Mouse (Mus musculus): ENCODE results near the gene Dmrtc2.
"Not testable (repeated sequence)": the region's sequence is repeated elsewhere in the genome, so short reads cannot be mapped to it uniquely, and the experiment has no call there.

Dmrtc2 gene

GRCm38 (mm10) chr7:24869532-24870165 is at the start of gene Dmrtc2, which contains the start of gene Lypd4:
Gene Dmrtc2, plus strand, starts transcription at chr7:24870057.
Gene Lypd4, minus strand, starts transcription at chr7:24869941.
- DNase-seq (ENCODE audit: low spot score): no peak

- DNase-seq (ENCODE audit: low spot score): no peak
Measured at GRCm38 (mm10) chr7:24824452-24824851, 45.4 kb upstream of the Dmrtc2 start.

DNA sequence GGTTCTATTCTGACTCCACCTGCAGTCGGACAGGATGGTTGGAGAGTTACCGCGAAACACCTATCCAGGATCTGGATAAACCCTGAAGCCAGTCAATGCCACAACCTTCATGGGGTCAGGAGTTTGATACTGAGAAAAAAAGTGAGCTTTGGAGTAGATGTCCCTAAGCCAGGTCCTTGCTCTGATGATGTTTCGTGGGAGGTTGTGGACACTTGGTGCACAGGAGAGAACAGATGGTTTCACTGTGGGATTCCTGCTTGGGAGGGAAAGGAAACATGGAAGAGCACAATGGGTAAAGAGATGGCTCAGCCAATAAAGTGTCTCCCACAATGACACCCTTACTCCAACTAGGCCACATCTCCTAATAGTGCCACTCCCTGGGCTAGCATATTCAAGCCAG is 42.7 kb upstream of the Dmrtc2 start:
- DNase-seq (ENCODE audit: low spot score): no peak

DNA sequence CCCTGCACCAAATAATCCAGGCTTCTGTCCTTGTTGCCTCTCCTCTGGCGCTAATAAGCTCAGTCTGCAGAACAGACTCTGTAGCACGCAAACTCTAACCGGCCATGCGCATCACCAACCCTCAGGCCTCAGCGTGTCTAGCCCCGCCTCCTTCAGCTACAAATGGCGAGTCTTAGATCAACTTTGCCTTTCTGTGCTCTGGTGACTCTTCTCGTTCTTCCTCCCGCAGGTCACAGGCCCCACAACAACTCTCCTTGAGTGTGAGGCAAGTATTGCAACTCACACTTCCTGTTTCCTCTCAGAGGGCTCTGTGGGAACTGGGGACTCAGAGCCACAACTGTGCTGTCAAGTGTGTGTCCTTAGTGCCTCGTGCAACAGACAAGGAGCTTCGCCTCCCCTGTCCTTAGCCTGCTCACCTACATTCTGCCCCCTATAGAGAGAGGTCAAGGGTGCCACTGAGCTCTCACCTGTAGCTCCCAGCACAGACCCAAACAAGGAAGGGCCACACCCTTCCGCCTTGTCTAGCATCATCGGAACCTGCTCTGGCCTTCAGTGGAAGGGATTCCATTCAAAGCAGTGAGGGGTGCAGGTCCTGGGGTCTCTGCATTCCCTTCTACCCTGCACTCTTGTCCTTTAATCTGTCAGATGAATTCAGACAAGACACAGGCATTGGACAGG is 31.0 kb upstream of the Dmrtc2 start:
- DNase-seq (ENCODE audit: low spot score): not testable (repeated sequence)

DNA sequence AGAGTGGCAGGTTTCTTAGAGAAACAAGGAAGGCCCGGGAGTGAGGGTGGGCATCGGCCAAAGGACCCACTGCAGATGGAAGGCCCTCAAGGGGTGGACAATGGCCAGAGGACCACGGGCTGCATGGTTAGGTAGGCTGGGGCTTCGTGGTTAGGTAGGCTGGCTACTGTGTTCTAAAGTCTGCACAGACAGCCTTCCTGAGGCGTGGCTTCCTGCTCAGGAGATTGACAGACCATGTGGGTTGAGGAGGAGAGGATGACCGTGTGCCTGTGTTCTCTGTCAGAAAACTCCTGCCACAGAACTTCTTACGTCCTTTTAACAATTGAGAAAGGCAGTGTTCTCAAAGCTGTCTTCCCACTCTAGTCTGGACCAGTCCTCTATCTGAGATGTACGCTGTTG is 30.4 kb upstream of the Dmrtc2 start:
- DNase-seq (ENCODE audit: low spot score): no peak

DNA sequence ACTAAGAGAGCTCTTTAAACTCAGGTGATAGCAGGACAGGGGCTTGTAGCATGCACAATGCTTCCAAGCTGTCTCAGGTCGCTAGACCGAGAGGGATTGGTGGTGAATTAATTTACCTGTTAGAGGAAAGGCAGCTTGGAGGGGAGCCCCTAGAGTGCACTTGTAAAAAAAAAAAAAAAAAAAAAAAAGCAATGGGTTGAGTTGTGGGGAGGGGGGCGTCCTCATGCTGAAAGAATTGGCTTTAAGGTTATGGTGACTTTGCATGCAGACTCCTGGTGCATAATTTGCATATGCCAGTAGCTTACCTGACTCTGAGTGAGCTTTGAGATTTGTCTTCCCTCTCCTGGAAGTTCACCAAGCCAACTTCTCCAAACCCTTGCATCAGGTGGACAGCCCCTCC is 29.5 kb upstream of the Dmrtc2 start:
- DNase-seq (ENCODE audit: low spot score): no peak

DNA sequence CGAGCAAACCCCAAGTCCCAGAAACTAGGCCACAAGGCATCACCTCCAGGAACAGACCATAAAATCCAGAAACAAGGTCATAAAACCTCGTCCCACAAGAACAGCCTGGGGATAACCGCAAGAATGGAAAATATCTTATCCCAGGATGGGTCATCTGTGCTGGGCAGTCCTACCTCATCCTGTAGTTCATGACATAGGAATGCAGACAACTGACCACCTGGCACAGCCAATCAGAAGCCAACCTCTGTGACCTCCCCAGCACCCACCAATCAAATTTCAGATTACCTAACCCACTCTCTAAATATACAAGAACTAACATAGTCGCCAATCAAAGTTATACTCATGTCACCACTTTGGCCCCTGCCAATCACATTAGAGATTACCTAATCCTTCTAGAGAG is 28.8 kb upstream of the Dmrtc2 start:
- DNase-seq (ENCODE audit: low spot score): no peak

DNA sequence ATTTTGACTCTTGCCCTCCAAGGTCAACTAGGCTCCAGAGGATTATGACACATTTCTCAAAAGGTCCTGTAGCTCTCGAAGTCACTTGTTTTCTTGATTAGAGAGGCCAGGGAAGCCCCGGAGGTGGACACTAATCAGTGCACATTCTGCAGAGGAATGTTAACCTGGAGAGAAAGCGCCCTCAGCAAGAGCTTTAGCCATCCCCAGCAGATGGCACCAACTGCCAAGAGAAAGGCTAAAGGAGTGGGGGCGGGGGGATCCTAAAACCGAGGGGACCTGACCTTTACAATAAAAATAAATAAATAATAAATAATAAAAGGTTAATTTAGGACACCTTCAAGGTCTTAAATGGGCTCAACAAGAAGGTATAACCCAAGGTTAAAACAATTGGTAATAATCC is 25.7 kb upstream of the Dmrtc2 start:
- DNase-seq (ENCODE audit: low spot score): no peak

GRCm38 (mm10) chr7:24845181-24845580 is 24.7 kb upstream of the Dmrtc2 start:
- no peak for DNase-seq (ENCODE audit: low spot score)

DNA sequence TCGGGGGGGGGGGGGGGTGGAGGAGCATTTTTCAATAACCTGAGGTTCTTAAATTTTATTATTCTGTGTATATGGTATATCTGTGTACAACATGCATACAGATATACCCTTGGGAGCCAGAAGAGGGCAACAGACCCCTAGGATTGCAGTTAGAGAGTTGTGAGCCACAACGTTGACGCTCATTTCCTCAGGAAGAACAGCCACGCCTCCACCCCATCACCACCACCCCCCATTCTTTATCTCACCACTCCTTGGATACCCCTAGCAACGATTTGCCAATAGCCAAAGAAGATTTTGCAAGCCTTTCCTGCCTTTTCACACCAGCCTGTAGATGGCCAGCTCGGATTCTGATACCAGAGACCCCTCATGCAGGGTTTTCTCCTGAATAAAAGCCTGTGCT is 24.1 kb upstream of the Dmrtc2 start:
- DNase-seq (ENCODE audit: low spot score): no peak

- not testable (repeated sequence) for DNase-seq (ENCODE audit: low spot score)
Measured at GRCm38 (mm10) chr7:24846576-24846975, 23.3 kb upstream of the Dmrtc2 start.

DNA sequence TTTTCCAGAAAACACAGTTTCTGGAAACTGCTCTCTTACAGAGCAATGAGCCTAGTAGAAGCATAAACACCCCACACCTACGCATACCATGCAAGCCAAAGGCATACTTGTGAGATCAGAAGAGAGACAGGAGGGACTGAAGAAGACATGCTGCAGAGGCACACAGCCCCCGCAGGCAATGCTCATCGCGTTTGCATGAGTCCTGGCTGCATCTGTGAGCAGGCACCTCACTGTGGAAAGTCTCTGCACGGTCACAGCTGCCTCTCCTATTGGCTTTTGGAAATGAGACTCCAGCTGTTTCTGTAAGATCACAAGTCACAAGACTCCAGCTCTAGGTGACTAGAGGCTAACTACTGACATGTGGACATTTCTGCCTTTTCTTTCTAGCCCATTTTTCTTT is 19.7 kb upstream of the Dmrtc2 start:
- no peak for DNase-seq (ENCODE audit: low spot score)

GRCm38 (mm10) chr7:24850899-24851303 is 19.0 kb upstream of the Dmrtc2 start:
- DNase-seq (ENCODE audit: low spot score): no peak

GRCm38 (mm10) chr7:24851596-24852325 is 18.1 kb upstream of the Dmrtc2 start:
- no peak for DNase-seq (ENCODE audit: low spot score)

GRCm38 (mm10) chr7:24852557-24853232 is 17.2 kb upstream of the Dmrtc2 start:
- no peak for DNase-seq (ENCODE audit: low spot score)

DNA sequence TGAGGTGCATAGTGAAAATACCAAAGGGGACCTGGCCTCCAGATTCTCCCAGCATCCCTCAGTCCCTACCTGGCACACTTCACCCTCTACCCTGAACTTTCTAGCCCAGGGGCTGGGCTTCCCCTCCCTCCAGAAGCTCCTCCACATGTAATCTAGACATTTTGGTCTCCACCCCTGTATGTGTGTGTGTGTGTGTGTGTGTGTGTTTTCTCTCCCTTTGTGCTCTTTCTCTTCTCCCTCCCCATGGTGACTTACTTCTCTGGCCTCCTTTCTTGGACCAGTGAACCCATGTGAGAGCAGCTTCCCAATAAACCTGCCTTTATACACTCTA is 16.7 kb upstream of the Dmrtc2 start:
- DNase-seq (ENCODE audit: low spot score): no peak

DNA sequence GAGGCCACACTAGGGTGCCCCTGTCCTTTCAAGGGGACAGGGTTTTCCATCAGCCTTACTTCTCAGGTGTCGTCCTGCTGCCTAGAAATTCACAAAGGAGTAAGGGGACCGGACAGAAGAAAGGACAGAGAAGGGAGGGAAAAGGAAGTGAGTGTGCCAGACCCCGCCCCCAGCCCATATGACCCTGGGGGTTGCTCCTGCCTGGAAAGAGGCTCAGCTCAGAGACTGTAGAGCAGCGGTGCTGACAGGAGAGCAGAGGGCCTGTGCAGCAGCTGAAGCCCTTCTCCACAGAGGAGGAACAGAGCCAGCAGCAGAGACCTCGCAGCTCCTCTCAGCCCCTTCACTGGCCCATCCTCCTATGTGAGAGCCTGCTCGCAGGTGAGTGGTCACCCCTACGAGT is 16.2 kb upstream of the Dmrtc2 start:
- no peak for DNase-seq (ENCODE audit: low spot score)

DNA sequence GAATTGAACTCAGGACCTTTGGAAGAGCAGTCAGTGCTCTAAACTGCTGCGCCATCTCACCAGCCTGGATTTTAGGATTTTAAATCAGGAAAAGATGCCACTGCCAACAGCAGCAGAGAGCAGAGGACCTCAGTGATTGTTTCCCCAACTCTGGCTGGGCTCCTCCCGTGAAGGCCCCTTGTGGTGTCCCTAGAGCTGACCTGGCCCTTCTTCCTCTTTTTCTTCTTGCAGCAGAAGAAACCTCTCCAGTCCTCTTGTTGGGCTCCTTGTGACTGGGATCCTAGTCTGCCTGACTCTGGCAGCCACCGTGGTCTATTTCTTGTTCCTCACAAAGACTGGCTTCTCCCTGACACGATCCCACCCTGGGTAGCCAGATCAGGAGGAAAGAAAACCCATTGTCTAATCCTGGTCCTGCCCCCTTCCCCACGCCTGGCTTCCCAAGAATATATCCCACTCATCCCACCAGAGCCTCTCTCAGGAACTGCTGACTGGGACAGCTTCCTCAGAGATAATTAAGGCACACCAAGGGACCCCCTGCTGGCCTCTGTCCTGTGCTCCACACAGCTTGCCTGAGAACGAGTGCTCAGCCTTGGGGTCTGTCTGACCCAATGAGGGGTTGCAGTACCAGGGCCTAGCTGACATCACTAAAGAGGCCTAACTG is 13.3 kb upstream of the Dmrtc2 start:
- DNase-seq (ENCODE audit: low spot score): no peak

- no peak for DNase-seq (ENCODE audit: low spot score)
Measured at GRCm38 (mm10) chr7:24859234-24859633, 10.6 kb upstream of the Dmrtc2 start.

GRCm38 (mm10) chr7:24861913-24862312 is 7.9 kb upstream of the Dmrtc2 start, which contains the start of gene Gm9844:
Gene Gm9844, plus strand, starts transcription at chr7:24862213.
- no peak for DNase-seq (ENCODE audit: low spot score)

DNA sequence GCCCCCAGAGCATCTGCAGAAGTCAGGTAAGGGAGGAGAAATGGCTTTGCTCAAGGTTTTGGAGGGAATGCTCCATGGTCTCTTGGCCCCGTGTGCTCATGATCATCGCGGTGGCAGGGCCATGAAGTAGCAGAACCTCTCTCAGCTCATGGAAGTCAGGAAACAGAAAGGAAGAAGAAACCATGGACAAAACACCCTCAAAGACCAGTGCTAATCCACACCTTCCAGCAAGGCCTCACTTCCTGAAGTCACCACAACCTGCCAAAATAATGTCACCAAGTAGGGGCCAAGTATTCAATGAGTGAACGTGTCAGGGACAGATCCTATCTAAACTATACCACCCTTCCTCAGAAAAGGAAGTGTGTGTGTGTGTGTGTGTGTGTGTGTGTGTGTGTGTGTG is 7.0 kb upstream of the Dmrtc2 start:
- DNase-seq (ENCODE audit: low spot score): no peak

GRCm38 (mm10) chr7:24864156-24864555 is 5.7 kb upstream of the Dmrtc2 start:
- DNase-seq (ENCODE audit: low spot score): no peak

Measured in urinary bladder, postnatal 10 days (tissue).